Mouse (Mus musculus) ES-E14 (cell line): ENCODE results near the gene Nos1. TPM values are rescaled to one million over a fixed set of nuclear protein-coding genes. Genes with fewer than 3 reads are reported as not detected.

ENCODE experiments used
- DNase-seq: peaks from one replicate; pipeline ENCODE4 v3.0.0-alpha.2; 2013; ENCODE audit warnings: low read depth, low spot score
- H3K27ac ChIP-seq: 2 replicates; pipeline ENCODE4 v1.5.1; 2012; ENCODE audit warnings: low read depth, mild to moderate bottlenecking, low read length, moderate library complexity, mixed read lengths; ENCODE audit not compliant: poor library complexity, insufficient read depth, severe bottlenecking
- H3K36me3 ChIP-seq: 2 replicates; pipeline ENCODE4 v1.6.1; 2012; ENCODE audit warnings: mild to moderate bottlenecking, low read length, moderate library complexity, mixed read lengths; ENCODE audit not compliant: control insufficient read depth, poor library complexity, insufficient read depth, severe bottlenecking
- H3K4me1 ChIP-seq, 2 experiments: fragments of 150-350 bp in 1 of 2; sonication (generic) in 1 of 2; 2 replicates each; pipeline ENCODE4 v1.6.1; 2012; ENCODE audit warnings: low read length in 2 of 2, mild to moderate bottlenecking in 1 of 2, mixed read lengths in 1 of 2; ENCODE audit not compliant: control insufficient read depth in 2 of 2, insufficient read depth in 2 of 2, poor library complexity in 1 of 2
- H3K4me3 ChIP-seq, 2 experiments: fragments of 150-350 bp in 1 of 2; sonication (generic) in 1 of 2; 2 replicates each; pipeline ENCODE4 v1.5.1; 2012; ENCODE audit warnings: low read length in 2 of 2, low read depth in 1 of 2, mild to moderate bottlenecking in 1 of 2, mixed read lengths in 1 of 2; ENCODE audit not compliant: insufficient read depth in 1 of 2, poor library complexity in 1 of 2, severe bottlenecking in 1 of 2
- H3K9ac ChIP-seq: 2 replicates; pipeline ENCODE4 v1.6.1; 2012; ENCODE audit warnings: low read depth, mild to moderate bottlenecking, low read length, mixed read lengths; ENCODE audit not compliant: poor library complexity, insufficient read depth, severe bottlenecking
- H3K9me3 ChIP-seq: fragments of 150-350 bp; sonication (generic); 2 replicates; pipeline ENCODE4 v1.6.1; 2012; ENCODE audit warnings: low read depth, mild to moderate bottlenecking, low read length; ENCODE audit not compliant: control insufficient read depth, insufficient read depth
- CHD2 ChIP-seq: IDR thresholded peaks from 2 replicates; pipeline ENCODE4 v1.6.1; 2014; ENCODE audit warnings: mild to moderate bottlenecking, low read depth, low read length, inconsistent platforms
- HCFC1 ChIP-seq: IDR thresholded peaks from 2 replicates; pipeline ENCODE4 v1.6.1; 2012; ENCODE audit warnings: low read length, inconsistent platforms, borderline replicate concordance; ENCODE audit not compliant: insufficient read depth
- MAFK ChIP-seq: IDR thresholded peaks from 2 replicates; pipeline ENCODE4 v1.6.1; 2014; ENCODE audit warnings: mild to moderate bottlenecking, low read depth, low read length, inconsistent platforms; ENCODE audit not compliant: insufficient read depth
- ZC3H11A ChIP-seq: IDR thresholded peaks from 2 replicates; pipeline ENCODE4 v1.6.1; 2012; ENCODE audit warnings: low read depth, mild to moderate bottlenecking, inconsistent platforms, low read length, borderline replicate concordance
- ZNF384 ChIP-seq: IDR thresholded peaks from 2 replicates; pipeline ENCODE4 v1.6.1; 2012; ENCODE audit warnings: low read depth, low read length, inconsistent platforms
- in situ Hi-C, 2 experiments: fragments of 600-800 bp; cut with MboI; formaldehyde crosslinking; loops; one replicate each; pipeline ENCODE4 v1.15.1; 2025; ENCODE audit warnings: low sequenced_read_pairs in 2 of 2, inconsistent platforms in 1 of 2; ENCODE audit not compliant: unreplicated experiment in 2 of 2
- total RNA-seq: library from RNA; depleted of rRNA; stranded (reverse); fragments of 300-350 nt; gene quantifications from 2 replicates; pipeline ENCODE4 v1.2.3, GENCODE M21; 2012

The Nos1 gene
- total RNA-seq, 1 experiment = 3.4 TPM

GRCm38 (mm10) chr5:117953893-117954292 lies 173.1 kb downstream of the Nos1 start:
- no peaks in the 10 kb centered on the region for H3K36me3 ChIP-seq
- no peak overlapping the region for H3K4me3 ChIP-seq
- in situ Hi-C loops = no loop called here
- TF ChIP-seq ZC3H11A (no peak), MAFK (no peak), ZNF384 (no peak)
- H3K27ac ChIP-seq = no peak overlapping the region
- DNase-seq = no peak
- H3K9ac ChIP-seq = no peak overlapping the region
- H3K9me3 ChIP-seq = no peaks in the 10 kb centered on the region
- H3K4me1 ChIP-seq = peaks cover 0 to 7% of the 10 kb centered on the region in 2 experiments; a peak in 1 of 4 replicates

- Histone ChIP-seq H3K36me3 (no peaks in the 10 kb centered on the region), H3K4me1 (peaks cover 0 to 7% of the 10 kb centered on the region in 2 experiments; a peak in 1 of 4 replicates), H3K9me3 (no peaks in the 10 kb centered on the region), H3K9ac (no peak overlapping the region), H3K4me3 (no peak overlapping the region), H3K27ac (no peak overlapping the region)
- no peak for DNase-seq
- in situ Hi-C loops = no loop called here
- no peak for TF ChIP-seq MAFK
- TF ChIP-seq ZC3H11A = no peak
- no peak for TF ChIP-seq ZNF384
- no peak for TF ChIP-seq CHD2
- TF ChIP-seq HCFC1 = no peak
These were observed 173.6 kb downstream of the Nos1 start for GRCm38 (mm10) chr5:117954429-117954828.

GRCm38 (mm10) chr5:117955675-117956420 lies 175.0 kb downstream of the Nos1 start:
- Histone ChIP-seq H3K9ac (no peak overlapping the region), H3K36me3 (no peaks in the 10 kb centered on the region), H3K27ac (no peak overlapping the region), H3K4me3 (no peak overlapping the region), H3K9me3 (no peaks in the 10 kb centered on the region), H3K4me1 (peaks cover 0 to 2% of the 10 kb centered on the region in 2 experiments; a peak in 1 of 4 replicates)
- no peak for TF ChIP-seq CHD2
- TF ChIP-seq ZNF384 = peak; percentile 99
- peak; percentile 48 for DNase-seq
- in situ Hi-C loops = no loop called here

GRCm38 (mm10) chr5:117964750-117965149 lies 183.9 kb downstream of the Nos1 start:
- H3K9me3 ChIP-seq = no peaks in the 10 kb centered on the region
- no peak overlapping the region for H3K4me3 ChIP-seq
- peaks cover 6 to 20% of the 10 kb centered on the region in 2 experiments; a peak in 3 of 4 replicates for H3K4me1 ChIP-seq
- no peak overlapping the region for H3K27ac ChIP-seq
- no peak for DNase-seq
- TF ChIP-seq HCFC1 (no peak), MAFK (no peak), CHD2 (no peak), ZC3H11A (no peak), ZNF384 (no peak)
- no peak overlapping the region for H3K9ac ChIP-seq
- H3K36me3 ChIP-seq = no peaks in the 10 kb centered on the region
- in situ Hi-C loops = no loop called here

GRCm38 (mm10) chr5:117966956-117967355 lies 186.1 kb downstream of the Nos1 start:
- TF ChIP-seq MAFK (no peak), HCFC1 (no peak), CHD2 (no peak), ZNF384 (no peak), ZC3H11A (no peak)
- DNase-seq = no peak

More at GRCm38 (mm10) chr5:117966956-117967355, 186.1 kb downstream of the Nos1 start:
- in situ Hi-C loops = no loop called here
- Histone ChIP-seq H3K9ac (no peak overlapping the region), H3K27ac (no peak overlapping the region), H3K4me1 (peaks cover 6 to 20% of the 10 kb centered on the region in 2 experiments; a peak in 3 of 4 replicates), H3K4me3 (no peak overlapping the region), H3K36me3 (no peaks in the 10 kb centered on the region), H3K9me3 (no peaks in the 10 kb centered on the region)
